Mouse (Mus musculus) 3134 (cell line): ENCODE data around the gene Piezo1.
A peak's percentile ranks its signal among the peaks of the same experiment; 100 is the strongest.

Experiments used
- DNase-seq: peaks from one replicate; pipeline ENCODE4 v3.0.0-alpha.2; 2011; ENCODE audit warnings: low spot score; ENCODE audit not compliant: insufficient read length; ENCODE audit errors: extremely low read depth

Gene Piezo1

DNA sequence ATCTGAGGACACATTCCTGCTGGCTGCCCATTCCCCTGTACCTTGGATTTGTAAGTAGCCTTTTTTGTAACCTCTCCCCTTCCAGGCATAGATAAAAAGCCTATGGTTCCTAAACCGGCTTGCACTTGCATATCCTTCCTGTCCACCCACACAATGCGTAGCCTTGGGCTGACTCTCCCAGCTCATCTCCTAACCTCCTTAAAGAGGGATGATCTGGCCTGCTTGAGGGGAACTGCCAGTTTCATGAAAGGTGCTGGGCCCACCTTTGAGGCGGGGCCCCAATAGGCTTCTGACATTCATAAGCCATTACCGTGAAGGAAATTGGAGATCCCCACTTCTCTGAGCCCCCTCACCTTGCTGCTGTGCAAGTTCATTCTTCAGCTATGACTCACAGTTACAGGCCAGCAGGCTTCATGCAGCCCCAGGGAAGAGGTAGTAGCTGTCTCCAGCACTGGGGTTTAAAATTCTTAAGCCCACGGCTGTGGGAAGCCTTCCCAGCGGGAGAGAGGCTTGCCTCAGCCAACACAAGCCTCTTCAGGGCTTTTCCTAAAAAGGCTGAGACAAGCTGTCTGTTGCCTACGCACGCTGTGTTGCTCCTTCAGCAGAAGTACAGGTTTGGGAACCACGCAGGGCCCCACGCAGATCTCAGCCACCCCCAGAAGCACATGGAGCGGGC, 89.5 kb downstream of the Piezo1 start:
- DNase-seq, result peak; percentile 51

DNA sequence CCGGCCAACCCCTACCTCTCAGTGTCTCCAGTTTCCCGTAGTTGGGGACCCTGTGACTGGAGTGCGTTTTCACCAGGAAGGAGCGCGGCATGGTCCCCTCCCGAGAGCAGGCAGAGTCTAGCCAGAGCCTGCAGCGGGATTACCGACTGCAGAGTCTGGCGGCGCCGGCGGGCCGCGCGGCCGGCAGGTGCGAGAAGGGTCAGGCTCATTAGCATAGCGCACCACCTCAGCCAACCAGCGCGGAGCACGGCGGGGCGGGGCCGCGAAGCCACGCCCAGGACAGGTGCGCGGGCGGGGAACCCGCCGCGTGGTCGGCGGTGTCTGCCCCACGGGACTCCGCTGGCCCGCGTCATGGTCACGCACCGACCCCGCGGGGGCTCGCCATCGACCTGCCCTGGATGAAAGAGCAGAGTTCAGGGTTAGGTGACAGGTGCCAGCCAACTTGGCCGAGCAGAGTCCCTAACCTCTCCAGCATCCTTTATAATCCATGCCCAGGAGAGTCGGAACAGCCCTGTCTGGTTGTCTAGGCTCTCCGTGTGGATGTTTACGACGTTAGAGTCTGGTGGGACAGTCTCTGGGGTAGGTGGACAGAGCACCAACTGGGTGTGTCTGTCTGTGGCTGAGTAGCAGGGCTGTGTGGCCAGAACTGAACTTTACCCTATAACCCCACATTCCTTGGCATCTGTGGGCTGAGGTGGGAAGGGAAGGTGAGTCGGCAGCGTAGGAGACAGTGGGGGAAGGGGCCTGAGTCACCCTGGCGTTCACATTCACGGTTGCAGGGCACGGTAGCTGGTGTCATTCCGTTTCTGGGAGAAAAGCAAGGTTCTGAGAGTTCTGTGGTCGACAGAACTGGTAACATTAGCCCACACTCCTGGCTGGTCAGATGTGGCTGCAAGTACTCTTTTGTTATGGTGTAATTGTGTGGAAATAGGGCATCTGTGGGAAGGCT, 90.3 kb downstream of the Piezo1 start, which contains the start of gene Snai3:
Gene Snai3, minus strand, starts transcription at position 210 of the 949 bp plus-strand sequence.
- DNase-seq, result peak; percentile 53

DNA sequence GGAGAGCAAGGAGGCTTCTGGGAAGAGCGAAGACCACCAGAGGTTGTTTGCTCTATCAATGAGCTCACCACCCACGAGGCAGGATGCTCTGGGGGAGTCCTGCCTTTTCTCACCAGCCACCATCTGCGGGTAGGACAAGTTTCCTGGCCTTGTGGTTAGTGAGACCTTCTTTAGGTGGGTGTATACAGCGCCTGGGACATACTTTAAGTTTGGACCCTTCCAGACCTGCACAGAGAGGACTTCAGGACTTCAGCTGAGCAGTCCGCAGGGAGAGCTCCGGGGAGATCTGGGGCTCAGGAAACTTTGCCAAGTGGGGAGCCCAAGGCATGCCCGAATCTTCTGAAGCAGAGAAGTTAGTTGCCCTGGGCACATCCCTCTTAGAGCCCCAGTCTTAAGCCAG, 91.1 kb downstream of the Piezo1 start:
- no peak for DNase-seq

DNA sequence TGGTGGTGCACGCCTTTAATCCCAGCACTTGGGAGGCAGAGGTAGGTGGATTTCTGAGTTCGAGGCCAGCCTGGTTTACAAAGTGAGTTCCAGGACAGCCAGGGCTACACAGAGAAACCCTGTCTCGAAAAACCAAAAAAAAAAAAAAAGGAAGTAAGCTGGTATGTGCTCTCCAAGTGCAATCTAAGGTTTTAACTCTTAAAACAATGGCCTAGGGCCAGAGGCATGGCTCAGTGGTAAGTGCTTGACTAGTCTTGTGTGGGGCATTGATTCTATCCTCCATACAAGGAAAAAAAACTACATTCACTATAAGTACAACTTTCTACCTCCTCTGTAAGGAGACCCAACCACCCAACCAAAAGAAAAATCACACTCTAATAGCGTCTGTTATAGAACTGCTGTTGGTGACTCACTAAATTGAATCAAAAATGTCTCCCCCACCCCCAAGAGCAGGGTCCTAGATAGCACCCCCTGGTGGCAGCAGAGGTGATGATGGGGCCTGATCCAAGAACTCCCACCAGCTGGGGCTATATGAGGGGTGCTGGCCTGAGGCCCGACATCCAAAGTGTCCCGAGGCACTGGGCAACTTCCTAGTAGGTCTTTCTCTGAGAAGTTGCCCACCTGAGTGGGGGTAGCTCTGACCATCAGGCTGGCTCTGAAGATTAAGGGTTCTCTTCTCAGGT, 91.8 kb downstream of the Piezo1 start:
- no peak for DNase-seq

DNA sequence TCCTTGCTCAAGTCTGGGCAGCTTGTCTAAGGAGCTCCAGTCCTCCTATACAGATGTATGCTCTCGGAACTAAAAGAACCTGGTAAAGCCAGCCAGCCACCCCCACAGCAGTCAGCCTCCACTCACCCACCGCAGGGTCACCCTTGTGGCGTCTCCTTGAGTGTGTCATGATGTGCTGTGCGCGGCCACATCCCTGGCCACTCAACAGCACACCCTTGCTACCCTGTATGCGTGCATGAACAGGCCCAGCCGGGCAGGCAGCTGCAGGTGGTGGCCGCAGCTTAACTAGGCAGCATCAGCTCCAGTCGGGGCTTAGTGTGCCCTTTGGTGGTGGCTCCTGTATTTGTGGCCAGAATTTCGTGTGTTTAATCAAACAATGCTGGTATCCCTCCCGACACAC, 94.0 kb downstream of the Piezo1 start:
- DNase-seq, result peak; percentile 59

DNA sequence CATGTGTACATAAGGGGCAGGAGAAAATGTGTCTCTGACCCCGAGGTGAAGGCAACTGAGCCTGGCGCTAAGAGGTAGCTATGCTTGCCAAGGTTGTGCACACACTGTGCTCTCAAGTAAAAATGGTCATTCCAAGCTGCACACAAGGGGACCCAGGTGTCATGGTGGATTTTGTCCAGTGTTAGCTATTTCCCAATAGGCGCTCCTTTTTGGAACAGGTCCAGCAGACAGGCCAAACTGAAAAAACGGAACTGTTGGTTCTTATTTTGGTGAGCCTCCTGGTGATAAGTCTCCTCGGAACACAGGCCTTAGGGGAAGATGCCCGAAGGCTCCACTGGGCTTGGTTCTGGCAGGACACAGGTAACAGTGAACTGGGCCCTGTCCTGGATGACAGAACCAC, 96.7 kb downstream of the Piezo1 start:
- no peak for DNase-seq

DNA sequence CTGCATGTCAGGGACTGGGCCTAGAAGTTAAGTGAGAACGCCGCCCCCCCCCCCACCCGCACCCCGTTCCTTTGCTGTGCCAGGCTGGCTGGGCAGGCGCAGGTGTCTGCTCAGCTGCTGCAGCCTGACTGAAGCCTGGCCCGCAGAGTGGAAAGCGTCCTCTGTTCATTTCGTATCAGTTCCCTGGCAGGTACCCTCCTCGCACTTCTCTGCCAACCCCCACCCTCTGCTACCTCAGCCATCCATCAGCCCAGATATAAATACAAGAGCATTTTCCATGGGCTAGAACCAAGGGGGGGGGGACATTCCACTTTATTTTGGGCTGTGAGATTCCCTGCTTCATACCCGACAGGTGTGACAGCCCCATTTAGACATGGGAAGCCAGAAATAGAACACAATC, 99.0 kb downstream of the Piezo1 start:
- no peak for DNase-seq

DNA sequence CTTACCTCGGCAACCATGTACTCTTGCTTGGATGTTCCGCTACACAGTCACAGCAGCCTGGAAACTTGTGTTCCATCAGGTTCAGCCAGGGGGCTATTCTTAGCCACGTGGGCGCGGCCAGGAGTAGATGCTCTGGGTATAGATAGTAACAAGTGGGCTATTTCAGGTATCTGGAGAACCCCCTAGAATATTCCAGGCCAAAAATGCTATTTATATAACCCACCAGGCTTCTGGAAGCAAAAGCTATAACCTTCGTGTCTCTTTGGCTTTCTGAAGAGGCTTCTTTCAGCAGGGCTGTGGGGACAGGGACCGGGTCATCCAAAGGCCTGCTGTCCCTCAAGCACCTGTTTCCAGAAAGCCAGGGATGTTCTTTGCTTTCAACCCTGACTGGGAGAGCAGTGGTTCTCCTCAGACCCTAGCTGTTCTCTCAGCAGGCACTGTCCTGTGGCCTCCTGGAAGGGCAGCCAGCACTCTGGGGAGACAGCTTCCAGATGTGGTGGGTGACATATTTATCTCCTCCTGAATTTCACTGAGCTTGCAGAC, 99.9 kb downstream of the Piezo1 start:
- no peak for DNase-seq

DNA sequence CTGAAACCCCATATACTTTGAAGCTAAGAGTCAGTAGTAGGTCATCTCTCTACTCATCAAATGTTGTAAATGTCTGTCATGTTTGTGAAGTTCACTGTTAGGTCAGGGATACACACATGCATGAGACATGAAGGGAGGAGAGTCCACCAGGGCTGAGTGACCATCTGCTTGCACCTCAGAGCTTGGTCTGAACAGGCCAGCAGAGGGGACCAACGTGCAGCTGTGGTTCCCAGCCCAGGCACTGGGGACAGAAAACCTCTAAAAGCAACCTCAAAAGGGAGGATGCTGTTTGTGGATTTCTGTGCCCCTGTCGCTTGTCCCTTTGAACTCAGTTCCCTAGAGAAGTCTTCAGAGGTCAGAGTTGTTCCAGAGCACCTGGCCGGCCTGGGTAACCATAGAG, 105.9 kb downstream of the Piezo1 start:
- no peak for DNase-seq

DNA sequence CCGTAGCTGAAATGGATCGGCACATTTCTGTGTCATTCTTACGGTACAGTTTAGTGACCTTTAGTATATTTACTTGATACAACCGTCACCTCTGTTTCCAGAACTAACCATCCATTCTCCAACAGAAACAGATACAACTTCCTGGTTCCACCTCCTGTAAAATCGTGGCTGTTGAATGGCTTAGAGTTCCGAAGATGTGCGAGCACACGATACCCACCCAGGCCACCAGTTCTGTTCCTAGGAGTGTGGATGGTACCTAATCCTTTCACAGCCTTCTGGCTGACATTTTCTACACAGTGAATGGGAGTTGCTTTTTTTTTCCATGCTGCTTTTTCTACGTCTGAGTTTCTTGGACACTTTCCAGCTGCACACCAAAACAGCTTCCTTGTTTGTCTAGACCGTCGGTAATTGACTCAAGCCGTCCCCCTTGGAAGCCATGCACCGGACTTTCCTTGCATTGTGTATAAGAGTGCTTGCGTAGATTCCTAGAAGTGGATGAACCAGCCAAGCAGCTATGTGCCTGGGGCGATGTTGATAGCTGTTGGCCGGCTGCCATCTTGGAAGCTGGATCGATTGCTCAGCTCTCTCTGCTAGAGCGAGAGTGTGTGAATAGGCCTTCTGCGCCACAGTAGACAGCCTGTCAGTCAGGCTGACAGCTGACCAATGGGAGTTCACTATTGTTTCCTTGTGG, 106.9 kb downstream of the Piezo1 start:
- DNase-seq, result peak; percentile 73

DNA sequence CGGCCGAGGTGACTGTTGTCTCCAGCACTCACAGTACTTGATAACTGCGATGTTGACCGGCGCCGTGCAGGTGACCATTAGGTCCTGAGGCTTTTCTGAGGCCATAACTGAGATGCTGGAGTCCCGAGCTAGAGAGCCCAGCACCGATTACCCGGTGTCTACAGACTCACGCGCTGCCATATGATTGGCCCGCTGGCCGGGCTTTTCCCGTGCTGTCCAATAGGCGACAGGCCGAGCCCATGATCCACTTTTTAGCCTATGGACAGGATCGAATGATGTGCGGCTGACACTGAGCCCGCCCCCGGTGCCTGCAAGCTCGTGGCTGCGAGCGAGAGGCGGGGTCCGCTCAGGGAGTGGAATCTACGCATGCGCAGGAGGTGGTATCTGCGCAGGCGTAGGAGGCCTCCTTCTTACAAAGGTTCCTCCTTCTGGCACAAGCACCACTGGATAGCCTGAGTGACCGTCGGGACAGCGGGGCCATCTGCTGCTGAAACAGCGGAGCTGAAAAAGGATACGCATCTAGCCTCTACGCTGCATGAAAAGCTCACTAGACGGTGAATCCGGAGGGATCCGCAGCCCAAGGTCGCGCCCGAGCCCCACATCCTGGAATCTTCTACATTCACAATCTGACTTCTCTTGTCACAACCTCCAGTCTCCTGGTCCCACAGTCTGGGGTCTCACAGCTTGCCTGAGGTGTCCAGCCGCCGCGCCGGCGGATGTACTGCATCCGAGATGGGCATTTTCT, 107.7 kb downstream of the Piezo1 start, which contains the start of gene Mvd:
Gene Mvd, minus strand, starts transcription at position 161 of the 745 bp plus-strand sequence.
- peak; percentile 99 for DNase-seq

DNA sequence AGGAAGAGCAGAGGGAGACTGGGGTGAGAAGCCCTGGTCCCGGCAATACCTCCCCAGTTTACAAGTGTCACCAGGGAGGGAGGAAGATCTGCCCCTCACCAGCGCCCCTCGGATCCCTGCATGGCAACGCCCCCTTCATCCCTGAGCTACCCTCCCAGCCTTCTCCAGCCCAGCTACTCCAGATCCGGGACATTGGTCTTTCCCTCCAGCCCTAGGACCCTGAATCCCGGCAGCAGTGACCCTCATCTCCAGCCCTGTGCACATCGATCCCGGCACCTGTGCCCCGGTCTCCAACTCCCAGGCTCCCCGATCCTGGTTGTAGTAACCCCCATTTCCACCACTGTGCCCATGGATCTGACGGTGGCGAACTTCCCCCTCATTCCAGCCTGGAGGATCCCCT, 108.3 kb downstream of the Piezo1 start:
- DNase-seq, result no peak

DNA sequence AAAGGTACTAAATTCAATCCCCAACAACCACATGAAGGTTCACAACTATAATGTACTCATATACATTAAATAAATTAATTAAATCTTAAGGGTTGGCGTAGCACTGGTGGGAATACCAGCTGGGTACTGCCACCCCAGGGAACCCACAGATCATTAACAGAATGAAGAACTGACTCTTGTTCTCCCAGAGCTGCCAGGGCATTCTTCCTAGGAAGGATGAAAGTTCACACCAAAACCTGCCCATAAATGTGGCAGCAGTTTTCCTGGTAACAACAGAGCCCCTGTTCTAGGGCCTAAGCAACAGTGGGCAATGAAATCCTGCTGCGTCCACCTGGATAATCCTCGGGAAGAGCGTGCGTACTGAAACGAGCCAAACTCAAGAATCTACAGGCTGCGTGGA, 108.8 kb downstream of the Piezo1 start:
- no peak for DNase-seq

DNA sequence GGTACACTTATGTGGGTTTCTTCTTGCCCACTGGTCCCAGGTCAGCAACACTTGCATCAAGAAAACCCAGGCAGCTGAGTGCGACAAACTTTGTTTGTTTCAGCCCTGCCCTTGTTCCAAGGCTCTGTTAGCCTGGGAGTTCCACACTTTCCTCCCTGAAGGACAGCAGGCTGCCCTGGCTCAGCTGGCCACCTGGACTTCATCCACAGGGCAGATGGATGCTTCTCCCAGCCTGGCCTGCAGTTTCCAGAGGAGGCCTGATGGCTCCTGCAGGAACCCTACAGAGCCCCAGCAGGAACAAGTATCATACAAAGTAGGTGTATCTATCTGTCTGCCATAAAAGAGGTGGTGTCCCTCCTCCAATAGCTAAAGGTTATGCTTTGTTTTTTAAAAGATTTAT, 109.8 kb downstream of the Piezo1 start:
- DNase-seq, result no peak

DNA sequence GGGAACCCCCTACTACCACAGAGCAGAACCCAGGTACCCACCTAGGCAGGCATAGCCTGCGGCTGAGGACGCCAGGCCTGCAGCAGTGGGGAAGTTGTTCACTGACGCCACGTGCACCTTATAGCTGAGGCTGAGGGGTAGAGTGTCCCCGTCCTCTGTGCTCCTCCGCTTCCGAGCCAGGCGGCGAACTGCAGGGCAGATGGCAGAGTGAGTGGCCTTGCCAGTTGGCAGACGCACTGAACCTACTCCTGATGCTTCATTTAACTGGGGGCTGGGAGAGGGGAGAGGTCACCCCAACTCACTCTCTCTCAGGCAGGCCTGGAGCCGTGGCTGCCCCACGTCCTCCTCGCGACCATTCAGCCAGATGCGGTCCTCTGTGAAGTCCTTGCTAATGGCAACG, 111.8 kb downstream of the Piezo1 start:
- DNase-seq, result no peak

DNA sequence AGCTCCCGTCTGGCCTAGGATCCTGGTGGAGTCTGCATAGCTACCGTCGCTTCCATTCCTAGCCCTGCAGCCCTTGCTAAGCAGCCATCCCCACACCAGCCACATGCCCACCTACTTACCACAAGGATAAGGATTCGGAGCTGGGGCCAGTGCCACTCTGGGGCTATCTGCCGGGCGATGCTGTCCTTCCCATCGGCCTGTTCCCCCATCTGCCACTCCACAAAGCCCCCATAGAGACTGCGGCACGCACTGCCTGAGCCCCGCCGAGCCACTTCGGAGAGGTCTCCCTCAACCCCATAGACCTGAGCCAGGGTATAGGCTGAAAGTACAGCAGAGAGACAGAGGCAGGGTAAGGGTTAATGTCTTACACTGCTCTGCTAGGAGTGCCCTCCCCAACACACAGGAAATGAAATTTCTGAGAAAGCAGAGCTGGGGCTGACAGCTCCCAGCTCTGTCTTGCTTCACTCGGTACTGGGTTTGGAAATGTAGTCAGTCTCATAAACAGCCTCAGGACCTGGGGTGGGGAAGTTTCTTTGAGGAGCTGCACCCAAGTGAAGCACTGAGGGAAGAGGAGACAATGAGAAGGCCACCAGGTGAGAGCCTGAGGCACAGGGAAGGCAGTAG, 113.3 kb downstream of the Piezo1 start:
- no peak for DNase-seq

DNA sequence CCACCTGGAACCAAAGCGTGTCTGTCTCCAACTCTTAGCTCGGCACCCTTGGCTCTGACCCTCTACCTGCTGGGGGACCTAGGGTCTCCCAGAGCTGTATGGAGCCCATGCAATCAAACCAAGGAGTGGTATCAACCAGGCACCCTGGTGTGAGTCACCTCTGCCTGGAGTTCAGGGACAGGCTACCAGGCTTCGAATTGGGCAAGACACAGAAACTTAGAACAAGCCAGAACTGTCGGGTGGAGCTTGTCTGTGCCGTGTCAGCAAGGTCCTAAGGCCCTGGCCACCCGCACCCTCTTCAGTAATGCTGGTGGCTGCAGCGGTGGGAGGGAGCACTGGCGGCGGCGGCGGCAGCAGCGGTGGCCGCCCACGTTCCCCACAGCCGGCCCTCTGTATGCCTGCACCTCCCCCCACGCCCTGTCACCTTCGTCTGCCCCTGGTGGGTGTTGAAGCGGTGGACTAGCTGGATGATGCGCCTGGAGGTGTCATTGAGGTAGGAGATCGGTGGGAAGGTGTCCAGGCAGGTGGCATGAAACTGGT, 114.5 kb downstream of the Piezo1 start:
- no peak for DNase-seq

DNA sequence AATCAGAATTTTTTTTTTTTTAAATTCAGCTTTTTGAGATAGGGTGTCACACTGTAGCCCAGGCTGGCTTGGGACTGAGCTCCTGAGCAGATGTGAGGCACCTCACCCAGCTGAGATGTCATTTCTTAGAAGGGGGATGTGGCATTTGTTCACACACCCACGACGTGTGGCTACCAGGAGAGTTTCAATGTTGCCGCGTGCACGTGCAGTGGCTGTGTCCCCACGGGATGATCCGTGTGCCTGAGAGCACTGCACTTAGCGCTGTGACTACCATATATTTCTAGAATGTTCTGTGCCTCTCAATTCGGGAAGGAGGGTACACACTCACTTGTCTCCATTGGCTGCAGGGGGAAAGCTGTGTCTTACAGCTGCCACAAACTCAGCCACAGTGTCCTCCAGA, 115.0 kb downstream of the Piezo1 start:
- DNase-seq, result no peak

DNA sequence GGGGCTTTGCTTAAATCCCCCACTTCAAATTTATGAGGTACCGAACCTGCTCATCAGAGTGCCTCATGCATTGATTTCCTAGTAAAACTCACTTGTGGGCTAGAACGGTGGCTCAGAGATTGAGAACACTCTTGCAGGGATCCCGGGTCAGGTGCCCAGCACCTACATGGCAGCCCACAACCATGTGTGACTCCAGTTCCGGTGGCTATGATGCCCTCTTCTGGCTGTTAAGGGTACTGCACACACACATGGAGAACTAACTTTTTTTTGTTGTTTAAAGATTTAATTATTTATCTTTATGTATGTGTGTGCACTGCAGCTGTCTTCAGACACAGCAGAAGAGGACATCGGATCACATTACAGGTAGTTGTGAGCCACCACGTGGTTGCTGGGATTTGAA, 115.8 kb downstream of the Piezo1 start:
- no peak for DNase-seq
